Mouse (Mus musculus) lung, adult 2 months (tissue): Measurements from ENCODE around the gene Ints13.

Experiments used
- CTCF ChIP-seq: fragments of 200-500 bp; IDR thresholded peaks from 2 replicates; pipeline ENCODE4 v1.5.1; 2011; ENCODE audit warnings: mild to moderate bottlenecking, low read length, control low read depth; ENCODE audit not compliant: insufficient read depth
- POLR2A ChIP-seq: fragments of 200-500 bp; IDR thresholded peaks from 2 replicates; pipeline ENCODE4 v1.6.1; 2011; ENCODE audit warnings: low read depth, mild to moderate bottlenecking, control low read depth, low read length, borderline replicate concordance; ENCODE audit errors: extremely low read depth

GRCm38 (mm10) chr6:146527537-146527936 is 50.1 kb downstream of the Ints13 start:
- TF ChIP-seq CTCF (no peak), POLR2A (no peak)
